ENCODE assay signal across 17 mouse cellular contexts in genomic region chr9:115775858-115776257, GRCm38 (mm10).
DNase-seq lines count a peak whose midpoint lies in the region; ATAC-seq and TF ChIP-seq lines count a peak whose summit lies in the region.
"Had no signal": no experiment of that assay in that cellular context is flagged by ENCODE, and none has a peak within 500 bp of the region (broad histone marks: within the 10 kb centered on the region; RNA-seq: fewer than 3 reads in every experiment).

No protein-coding gene starts in this region.

- intact Hi-C loops in left cerebral cortex, postnatal 14 days (cut with DNase I), result no loop called here
- intact Hi-C loops in left cerebral cortex, adult 2 months (cut with DNase I), result no loop called here

- no peaks in the 10 kb centered on the region for H3K9me3 ChIP-seq in forebrain, postnatal 0 days (ENCODE audit: low read length)
- H3K9me3 ChIP-seq in forebrain, embryonic 10.5 days, result no peaks in the 10 kb centered on the region
- H3K9me3 ChIP-seq in G1E (replicated peaks), result peaks cover 75% of the 10 kb centered on the region
- H3K9me3 ChIP-seq in hindbrain, postnatal 0 days (ENCODE audit: low read length), result no peaks in the 10 kb centered on the region
- H3K9me3 ChIP-seq: heart, embryonic 15.5 days; limb, embryonic 10.5 days; liver, embryonic 12.5 days had no signal

- DNase-seq in forebrain, postnatal 0 days, result peak; percentile 30
- DNase-seq in forebrain, embryonic 10.5 days (ENCODE audit: extremely low spot score, low spot score), result no peak
- DNase-seq in left cerebral cortex, postnatal 14 days (ENCODE audit: low spot score in 2 of 2), result peak; percentile 21 to 25
- DNase-seq in left cerebral cortex, adult 2 months (ENCODE audit: extremely low spot score in 1 of 2, low spot score in 2 of 2), result no peak
- no peak for DNase-seq in G1E (ENCODE audit: low spot score)
- DNase-seq in hindbrain, postnatal 0 days (ENCODE audit: low spot score), result peak; percentile 33
- DNase-seq in gastrocnemius, postnatal 10 days, result no peak
- DNase-seq in c-Kit-positive CD71-positive TER-119-positive erythroid progenitor cells, embryonic 14.5 days (ENCODE audit: low spot score), result no peak
- DNase-seq: adrenal gland, adult 8-10 months; cerebellum, adult 8-10 months; heart, adult 18-20 months; kidney, postnatal 4 days; lung, embryonic 14.5 days had no signal

- 70% methylated on average over 7 of the region's 7 CpGs for WGBS in forebrain, postnatal 0 days
- 86% methylated on average over 7 of the region's 7 CpGs for WGBS in forebrain, embryonic 10.5 days
- 51% methylated on average over 7 of the region's 7 CpGs for WGBS in hindbrain, postnatal 0 days

- no peak overlapping the region for H3K4me2 ChIP-seq in forebrain, postnatal 0 days (ENCODE audit: low read depth)
- no peak overlapping the region for H3K4me2 ChIP-seq in hindbrain, postnatal 0 days (ENCODE audit: low read depth, low read length)
- H3K4me2 ChIP-seq: heart, embryonic 15.5 days; liver, embryonic 12.5 days; lung, embryonic 14.5 days had no signal

- no peak overlapping the region for H3K4me3 ChIP-seq in forebrain, postnatal 0 days (ENCODE audit: low read depth, low read length)
- no peak overlapping the region for H3K4me3 ChIP-seq in forebrain, embryonic 10.5 days
- no peak overlapping the region for H3K4me3 ChIP-seq in left cerebral cortex, adult 2 months
- H3K4me3 ChIP-seq in G1E (ENCODE audit: low read depth, low read length), result peak overlapping the region; percentile 20; the same call in 1 of the 2 replicates
- H3K4me3 ChIP-seq in hindbrain, postnatal 0 days (ENCODE audit: low read length), result no peak overlapping the region
- H3K4me3 ChIP-seq: heart, embryonic 15.5 days; limb, embryonic 10.5 days; liver, embryonic 12.5 days had no signal

- H3K9ac ChIP-seq in forebrain, postnatal 0 days, result no peak overlapping the region
- H3K9ac ChIP-seq in hindbrain, postnatal 0 days (replicated peaks; ENCODE audit: low read length), result no peak overlapping the region
- H3K9ac ChIP-seq: heart, embryonic 15.5 days; liver, embryonic 12.5 days; lung, embryonic 14.5 days had no signal

- ATAC-seq in forebrain, postnatal 0 days, result peak; percentile 50
- ATAC-seq in G1E (ENCODE audit: extremely low read depth, insufficient number of reproducible peaks, low FRiP score, poor library complexity, severe bottlenecking), result no peak
- ATAC-seq in hindbrain, postnatal 0 days, result no peak
- ATAC-seq: liver, embryonic 12.5 days had no signal

- TF ChIP-seq CTCF in forebrain, postnatal 0 days (IDR thresholded peaks at IDR 0.05; ENCODE audit: low read depth), result no peak
- TF ChIP-seq CTCF in left cerebral cortex, adult 2 months (IDR thresholded peaks at IDR 0.05), result no peak
- TF ChIP-seq CTCF in G1E (IDR thresholded peaks at IDR 0.05; ENCODE audit: low read depth, low read length), result no peak
- no peak for TF ChIP-seq CTCF in hindbrain, postnatal 0 days (IDR thresholded peaks at IDR 0.05; ENCODE audit: low read depth)

- H3K27me3 ChIP-seq in forebrain, postnatal 0 days (ENCODE audit: insufficient read depth, low read length), result no peaks in the 10 kb centered on the region
- H3K27me3 ChIP-seq in forebrain, embryonic 10.5 days (ENCODE audit: poor library complexity, severe bottlenecking), result no peaks in the 10 kb centered on the region
- H3K27me3 ChIP-seq in G1E (ENCODE audit: insufficient read depth, low read length), result no peaks in the 10 kb centered on the region
- no peaks in the 10 kb centered on the region for H3K27me3 ChIP-seq in hindbrain, postnatal 0 days (ENCODE audit: insufficient read depth, low read length)
- H3K27me3 ChIP-seq: heart, embryonic 15.5 days; liver, embryonic 12.5 days had no signal

- H3K36me3 ChIP-seq in forebrain, postnatal 0 days (ENCODE audit: insufficient read depth), result no peaks in the 10 kb centered on the region
- H3K36me3 ChIP-seq in forebrain, embryonic 10.5 days (replicated peaks), result no peaks in the 10 kb centered on the region
- H3K36me3 ChIP-seq in G1E (replicated peaks), result no peaks in the 10 kb centered on the region
- H3K36me3 ChIP-seq in hindbrain, postnatal 0 days (ENCODE audit: insufficient read depth, low read length), result no peaks in the 10 kb centered on the region
- H3K36me3 ChIP-seq: heart, embryonic 15.5 days; limb, embryonic 10.5 days; liver, embryonic 12.5 days had no signal

- H3K4me1 ChIP-seq in forebrain, postnatal 0 days (ENCODE audit: insufficient read depth), result peaks cover 2% of the 10 kb centered on the region; the same call in 1 of the 2 replicates
- H3K4me1 ChIP-seq in forebrain, embryonic 10.5 days, result no peaks in the 10 kb centered on the region
- no peaks in the 10 kb centered on the region for H3K4me1 ChIP-seq in G1E (ENCODE audit: insufficient read depth, low read depth, low read length)
- H3K4me1 ChIP-seq in hindbrain, postnatal 0 days (ENCODE audit: insufficient read depth, low read length), result no peaks in the 10 kb centered on the region
- H3K4me1 ChIP-seq: liver, embryonic 12.5 days had no signal

- no peak overlapping the region for H3K27ac ChIP-seq in forebrain, postnatal 0 days (ENCODE audit: low read depth, low read length)
- no peak overlapping the region for H3K27ac ChIP-seq in forebrain, embryonic 10.5 days
- no peak overlapping the region for H3K27ac ChIP-seq in left cerebral cortex, adult 2 months
- H3K27ac ChIP-seq in hindbrain, postnatal 0 days, result 0 out of 2 replicates have a peak overlapping the region, but pooled peaks have one; percentile 2
- H3K27ac ChIP-seq: heart, embryonic 15.5 days; limb, embryonic 10.5 days; liver, embryonic 12.5 days; macrophage had no signal

Comparison
In these comparisons a context has a peak if more than half of its experiments do, and no peak if none do; other contexts are left out.
1. DNase-seq: peak in forebrain, postnatal 0 days (single experiment), left cerebral cortex, postnatal 14 days (2 of 2) and hindbrain, postnatal 0 days (single experiment); none in forebrain, embryonic 10.5 days (single experiment), left cerebral cortex, adult 2 months (0 of 2), G1E (single experiment), gastrocnemius, postnatal 10 days (single experiment) and c-Kit-positive CD71-positive TER-119-positive erythroid progenitor cells, embryonic 14.5 days (single experiment).